Mouse (Mus musculus) heart, adult 11 months (tissue): Measurements from ENCODE around the gene Bcas1.

Experiments
- DNase-seq: peaks from one replicate; pipeline ENCODE4 v3.0.0; 2022

Bcas1 gene

DNA sequence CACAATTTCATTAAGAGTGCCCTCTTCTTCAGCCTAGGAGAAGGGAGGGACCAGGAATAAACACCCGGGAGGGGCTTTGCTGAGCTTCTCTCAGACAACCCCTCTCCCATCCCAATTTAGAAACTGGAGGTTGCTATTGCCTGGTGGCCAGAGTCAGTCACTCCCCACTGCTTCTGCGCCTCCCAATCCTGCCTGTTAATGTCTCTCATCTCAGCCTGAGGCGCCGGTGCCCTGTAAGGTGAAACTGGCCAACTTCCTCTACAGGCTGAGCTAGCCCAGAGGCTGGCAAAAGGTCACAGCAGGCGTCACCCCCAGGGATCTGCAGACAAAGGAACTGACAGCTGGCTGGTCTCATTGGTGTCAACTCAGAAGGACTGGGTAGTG is 82.2 kb downstream of the Bcas1 start:
- peak; percentile 95 for DNase-seq

GRCm38 (mm10) chr2:170344502-170345409 is 82.9 kb downstream of the Bcas1 start:
- DNase-seq, result peak; percentile 83

- peak; percentile 91 for DNase-seq
Measured at GRCm38 (mm10) chr2:170343819-170344317, 83.8 kb downstream of the Bcas1 start.

DNA sequence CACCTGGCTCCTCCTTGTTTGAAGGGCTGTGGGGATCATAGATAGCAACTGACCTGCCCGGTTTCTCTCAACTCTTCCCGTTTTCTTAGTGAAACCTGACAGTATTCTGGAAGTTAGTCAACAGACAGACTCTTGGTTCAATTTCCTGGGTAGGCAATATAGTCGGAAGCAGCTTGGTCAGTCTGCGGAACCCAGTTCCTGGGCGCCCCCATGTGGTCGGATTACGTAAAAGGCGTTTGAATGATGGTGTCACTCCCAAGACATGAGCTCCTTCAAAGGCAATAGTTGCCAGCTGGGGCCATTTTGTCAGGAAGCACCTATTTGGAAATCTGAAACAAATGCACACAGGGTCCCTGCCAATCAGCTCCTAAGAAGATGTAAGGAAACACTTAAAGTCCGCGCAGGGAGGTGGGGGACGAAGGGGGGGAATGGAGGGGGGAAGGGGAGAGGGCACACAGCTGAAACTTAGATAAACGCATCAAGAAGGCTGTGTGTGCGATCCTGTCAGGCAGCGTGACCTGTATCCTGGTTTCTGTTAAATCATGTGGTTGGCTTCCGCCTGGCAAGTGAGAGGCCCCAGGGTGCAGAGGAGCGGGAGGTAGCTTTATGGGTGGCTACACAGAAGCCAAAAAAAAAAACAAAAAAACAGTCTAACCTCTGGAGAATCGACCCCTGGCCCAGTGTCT is 84.4 kb downstream of the Bcas1 start:
- peak; percentile 94 for DNase-seq

GRCm38 (mm10) chr2:170342312-170342830 is 85.3 kb downstream of the Bcas1 start:
- DNase-seq, result no peak

GRCm38 (mm10) chr2:170341179-170341578 is 86.5 kb downstream of the Bcas1 start:
- peak; percentile 93 for DNase-seq

- peak; percentile 96 for DNase-seq
Measured at GRCm38 (mm10) chr2:170336266-170336760, 91.3 kb downstream of the Bcas1 start.

- no peak for DNase-seq
Measured at GRCm38 (mm10) chr2:170335168-170335567, 92.5 kb downstream of the Bcas1 start.

DNA sequence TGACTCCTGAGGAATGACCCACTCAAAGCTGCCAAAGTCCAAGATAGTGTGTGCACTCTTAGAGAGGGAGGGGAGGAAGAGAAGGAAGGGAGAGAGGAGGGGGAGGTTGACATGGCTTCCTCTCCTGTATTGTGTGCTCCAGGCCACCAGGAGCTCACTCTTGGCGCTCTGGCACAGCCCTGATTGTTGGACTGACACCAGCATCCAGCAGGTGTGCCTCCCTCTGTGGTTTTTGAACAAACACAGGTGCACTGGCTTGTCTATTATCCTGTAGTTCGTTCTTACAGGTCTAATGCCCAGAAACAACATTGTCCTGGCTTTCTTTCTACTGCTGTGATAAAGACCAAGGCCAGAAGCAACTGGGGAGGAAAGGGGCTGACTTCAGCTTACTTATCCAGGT is 95.8 kb downstream of the Bcas1 start:
- no peak for DNase-seq

DNA sequence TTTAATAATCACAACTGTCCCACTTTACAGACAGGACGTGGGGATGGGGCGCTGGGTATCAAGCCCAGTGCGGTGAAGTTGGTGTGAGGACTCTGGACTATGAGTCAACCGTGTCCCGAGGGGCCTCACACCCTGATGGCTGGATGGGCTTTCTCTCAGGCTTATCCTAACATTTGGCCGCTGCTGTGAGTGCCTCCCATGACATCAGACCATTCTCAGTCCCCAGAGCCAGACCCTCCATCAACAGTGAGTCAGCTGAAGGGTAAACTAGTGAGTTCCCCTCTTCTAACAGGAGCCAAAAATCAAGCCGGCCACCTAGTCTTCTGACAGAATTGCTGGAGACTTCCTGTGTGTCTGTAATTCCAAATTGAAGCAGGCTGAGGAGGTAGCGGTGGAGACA is 97.2 kb downstream of the Bcas1 start:
- DNase-seq, result peak; percentile 99

DNA sequence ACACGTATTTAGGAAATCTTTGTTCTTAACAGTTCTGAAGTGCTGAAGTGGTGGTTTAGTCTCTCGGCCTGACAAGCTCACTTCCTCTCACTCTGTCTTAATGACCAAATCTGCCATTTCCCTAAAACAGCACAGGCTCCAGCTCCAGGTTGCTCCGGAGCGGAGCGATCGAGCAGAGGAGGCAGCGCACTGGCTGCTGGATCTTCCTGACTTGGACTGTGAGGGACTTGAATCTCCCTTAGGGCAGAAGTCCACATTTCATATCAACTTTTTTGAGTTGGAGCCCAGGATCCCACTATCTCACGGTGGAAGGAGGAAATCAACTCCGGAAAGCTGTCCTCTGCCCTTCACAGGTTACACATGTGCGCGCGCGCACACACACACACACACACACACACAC is 97.7 kb downstream of the Bcas1 start:
- peak; percentile 93 for DNase-seq

DNA sequence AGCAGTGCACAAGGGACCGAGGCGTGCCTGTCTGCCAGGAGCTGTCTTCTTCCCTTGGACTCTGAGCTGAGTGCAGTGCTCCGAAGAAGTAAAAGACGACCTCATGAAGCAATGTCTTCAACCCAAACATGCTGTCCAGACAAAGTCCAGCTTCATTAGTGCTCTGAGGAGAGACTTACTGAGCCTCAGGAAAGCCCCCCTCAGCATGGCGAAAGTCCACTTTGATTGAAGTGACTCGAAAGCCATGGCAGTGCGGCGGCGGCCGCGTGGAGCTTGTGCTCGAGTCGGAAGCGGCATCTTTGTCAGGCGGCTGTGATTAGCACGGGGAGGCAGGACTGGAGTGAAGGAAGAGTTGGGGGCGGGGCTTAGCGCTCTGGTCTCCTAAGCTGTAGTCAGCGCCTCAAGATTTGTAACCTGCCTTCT is 103.7 kb downstream of the Bcas1 start:
- peak; percentile 96 for DNase-seq

DNA sequence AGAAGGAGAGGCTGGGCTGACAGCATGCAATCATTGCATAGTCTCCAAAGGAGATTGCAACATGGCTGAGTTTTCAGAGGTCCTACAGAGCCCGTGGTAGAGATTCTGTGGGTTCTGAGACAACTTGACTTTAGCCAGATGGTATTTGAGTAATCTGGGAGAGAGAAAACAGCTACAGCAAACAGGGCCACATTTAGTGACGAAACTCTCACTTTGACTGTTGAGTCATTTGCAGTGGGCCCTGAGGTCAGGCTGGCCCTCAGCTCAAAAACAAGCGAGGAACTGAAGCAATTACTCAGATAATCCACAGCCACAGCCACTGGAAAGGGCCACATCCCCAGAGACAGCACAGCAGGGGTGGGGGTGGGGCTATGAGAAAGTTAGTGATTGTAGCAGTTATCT is 105.6 kb downstream of the Bcas1 start:
- peak; percentile 98 for DNase-seq

- peak; percentile 90 for DNase-seq
Measured at GRCm38 (mm10) chr2:170321579-170321978, 106.1 kb downstream of the Bcas1 start.

GRCm38 (mm10) chr2:170319533-170320463 is 107.8 kb downstream of the Bcas1 start:
- DNase-seq, result no peak

DNA sequence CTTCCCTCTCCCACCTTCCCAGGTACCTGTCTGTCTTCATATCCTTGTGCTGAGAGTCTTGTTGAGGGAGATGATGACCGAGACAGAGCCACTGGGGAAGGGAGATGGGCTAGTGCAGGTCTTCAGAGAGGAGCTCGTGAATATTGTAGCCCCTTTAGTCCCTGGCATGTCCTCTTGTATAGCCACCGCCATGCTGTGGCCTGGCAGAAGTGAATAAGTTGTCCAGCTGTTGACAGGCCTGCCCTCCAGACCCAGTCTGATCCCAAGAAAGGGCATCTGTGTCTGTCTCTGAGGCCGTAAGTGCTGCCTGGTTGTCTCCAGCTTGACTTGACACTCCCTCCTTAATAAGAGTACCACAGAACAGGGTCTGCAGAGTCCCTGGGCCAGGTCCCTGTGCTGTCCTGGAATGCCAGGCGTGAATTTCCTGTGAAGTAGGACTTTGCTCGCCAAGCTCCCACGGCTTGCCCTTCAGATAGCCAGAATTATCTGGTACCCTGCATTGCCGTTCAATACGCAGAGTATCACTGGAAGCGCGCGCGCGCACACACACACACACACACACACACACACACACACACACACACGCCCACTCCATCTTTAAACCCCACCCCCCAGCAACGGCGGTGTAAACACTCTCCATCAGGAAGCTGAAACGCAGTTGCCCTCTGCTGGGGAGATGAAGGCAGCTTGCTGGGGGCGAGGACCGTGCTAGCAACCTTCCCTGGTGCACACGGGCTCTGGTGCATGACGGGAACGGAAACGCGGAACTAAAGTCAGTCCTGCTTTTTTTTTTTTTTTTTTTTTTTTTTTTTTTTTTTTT is 108.7 kb downstream of the Bcas1 start:
- DNase-seq, result peak; percentile 99

DNA sequence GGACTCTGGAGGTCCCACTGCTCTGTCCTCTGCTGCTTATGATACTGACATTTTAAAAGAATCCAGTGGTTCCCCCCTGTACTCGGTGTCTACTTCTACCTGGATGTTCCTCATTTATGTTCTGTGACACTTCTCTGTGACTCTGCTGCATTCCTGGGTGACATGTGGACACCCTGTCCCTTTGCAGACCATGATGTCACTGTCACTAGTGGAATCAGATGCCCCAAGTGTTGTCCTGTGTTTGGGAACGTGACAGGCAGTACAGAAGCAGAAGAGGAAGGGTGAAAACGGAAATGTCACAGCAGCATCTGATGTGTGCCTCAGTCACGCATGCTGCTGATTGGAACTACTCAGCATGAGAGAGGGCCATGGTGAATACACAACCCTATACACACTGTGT is 110.9 kb downstream of the Bcas1 start:
- DNase-seq, result peak; percentile 94

DNA sequence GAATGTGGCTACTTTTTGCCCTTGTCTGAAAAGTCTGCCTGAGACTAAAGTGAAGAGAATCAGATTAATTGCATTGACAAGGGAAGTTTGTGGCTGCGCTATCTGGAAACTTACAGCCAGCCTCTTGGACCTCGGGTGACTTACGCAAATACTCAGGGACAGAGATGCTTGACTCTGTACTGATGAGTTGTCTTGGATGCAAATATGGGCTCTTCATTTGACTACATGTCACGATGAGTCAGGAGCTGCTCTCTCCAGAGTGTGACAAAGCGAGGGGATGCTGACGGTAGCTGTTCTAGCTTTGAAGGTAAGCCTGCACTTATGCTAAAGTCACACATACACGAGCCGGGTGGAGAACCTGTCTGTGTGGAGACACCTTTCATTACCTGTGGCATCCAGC is 111.3 kb downstream of the Bcas1 start:
- no peak for DNase-seq

DNA sequence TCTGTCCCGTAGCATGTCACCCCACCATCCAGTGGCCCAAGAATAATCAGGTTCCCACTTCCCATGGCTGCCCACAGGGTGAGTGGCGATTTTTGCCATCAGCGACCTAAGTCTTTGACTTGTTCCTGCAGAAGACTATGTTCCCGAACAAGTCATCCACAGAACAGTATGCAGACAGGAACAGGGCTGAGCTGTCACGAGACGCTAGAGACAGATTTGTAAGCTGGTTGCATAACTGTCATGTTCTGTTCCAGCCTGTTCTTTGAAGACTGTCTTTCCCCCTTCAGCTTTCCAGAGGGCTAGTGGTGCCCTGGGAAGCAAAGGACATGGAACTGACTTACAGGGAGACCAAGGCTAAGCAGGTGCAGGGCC is 116.7 kb downstream of the Bcas1 start:
- peak; percentile 92 for DNase-seq

DNA sequence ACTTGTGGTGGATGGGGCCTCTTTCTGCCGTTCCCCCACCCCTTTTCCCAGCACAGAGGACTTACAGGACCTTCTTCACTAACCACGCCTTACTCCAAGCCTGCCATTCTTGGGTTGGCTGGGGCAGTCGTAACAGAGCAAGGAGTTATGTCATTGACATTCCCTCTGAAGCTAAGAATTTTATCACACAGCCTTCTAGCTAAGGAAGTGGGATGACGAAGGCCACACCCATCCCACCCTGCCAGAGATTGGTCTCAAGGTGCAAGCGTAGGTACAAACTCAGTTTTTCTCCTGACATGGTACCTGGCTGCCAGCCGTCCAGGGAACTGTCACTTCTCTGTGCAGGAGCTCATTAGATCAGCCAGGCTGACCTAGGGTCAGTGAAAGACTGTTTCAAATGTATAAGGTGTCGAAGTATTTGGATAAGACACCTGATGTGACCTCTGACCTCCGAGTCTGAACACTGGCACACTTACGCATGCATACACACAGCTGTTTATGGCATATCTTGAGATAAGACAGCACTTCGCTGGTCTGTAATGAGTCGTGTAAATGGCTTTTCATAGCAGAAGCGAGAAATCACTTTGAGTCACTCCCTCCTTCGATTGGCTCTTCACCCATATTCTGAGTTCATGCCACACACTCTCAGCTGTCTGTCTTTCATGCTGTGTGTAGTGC is 117.2 kb downstream of the Bcas1 start:
- no peak for DNase-seq

DNA sequence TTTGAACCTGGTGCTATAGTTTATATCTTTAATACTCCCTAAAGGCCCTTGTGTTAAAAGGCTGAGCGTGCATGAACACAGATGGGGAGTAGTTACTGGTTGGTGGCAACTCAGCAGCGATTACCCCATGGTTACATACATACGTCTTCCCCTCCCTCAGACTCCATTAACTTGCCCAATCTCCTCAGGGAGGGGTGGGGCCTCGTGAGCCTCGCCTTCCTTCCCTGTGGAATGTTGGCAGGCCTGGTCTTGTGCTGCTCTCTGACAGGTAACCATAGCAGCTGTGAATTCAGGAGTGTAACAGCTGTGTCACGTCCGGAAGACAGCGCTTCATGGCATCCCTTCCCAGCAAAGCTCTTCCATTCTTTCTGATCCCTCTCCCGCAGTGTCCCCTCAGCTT is 118.7 kb downstream of the Bcas1 start:
- DNase-seq, result no peak
